Mouse (Mus musculus) adrenal gland, adult (tissue): ENCODE measurements at regions not wholly inside any gene's neighbourhood (a gene's known extent, or its start where the extent isn't known, plus 50 kb on each side); places are given as distances from the start of the nearest gene placed in this dataset.
"Not testable (repeated sequence)": the region's sequence is repeated elsewhere in the genome, so short reads cannot be mapped to it uniquely, and the experiment has no call there.

Experiments used
- DNase-seq, 2 experiments: peaks; one replicate each; pipeline ENCODE4 v3.0.0; 2022 to 2023; ENCODE audit warnings: low spot score in 1 of 2; ENCODE audit not compliant: inconsistent age in 2 of 2

GRCm38 (mm10) chr4:44424831-44425704 lies 124.4 kb downstream of the Melk start:
- peak in 1 of 2 experiments; percentile 27 for DNase-seq

DNA sequence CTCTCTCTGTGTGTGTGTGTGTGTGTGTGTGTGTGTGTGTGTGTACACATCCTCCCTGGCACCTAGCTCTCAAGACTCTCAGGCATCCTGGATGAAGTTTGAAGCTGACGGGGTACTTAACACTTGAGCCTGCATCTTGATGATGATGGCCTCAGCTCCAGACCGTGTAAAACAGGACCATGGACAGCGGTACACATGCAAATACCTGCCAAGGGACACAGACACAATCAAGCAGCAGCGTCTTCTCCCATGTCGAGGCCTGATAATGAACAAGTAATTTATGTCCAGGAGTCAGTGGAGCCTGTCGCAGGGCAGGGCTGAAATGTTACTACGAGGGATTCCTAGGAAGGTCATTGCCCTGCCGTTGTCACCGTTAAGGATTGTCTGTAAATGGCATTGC lies 133.9 kb downstream of the Melk start:
- DNase-seq: peak in 1 of 2 experiments; percentile 39

DNA sequence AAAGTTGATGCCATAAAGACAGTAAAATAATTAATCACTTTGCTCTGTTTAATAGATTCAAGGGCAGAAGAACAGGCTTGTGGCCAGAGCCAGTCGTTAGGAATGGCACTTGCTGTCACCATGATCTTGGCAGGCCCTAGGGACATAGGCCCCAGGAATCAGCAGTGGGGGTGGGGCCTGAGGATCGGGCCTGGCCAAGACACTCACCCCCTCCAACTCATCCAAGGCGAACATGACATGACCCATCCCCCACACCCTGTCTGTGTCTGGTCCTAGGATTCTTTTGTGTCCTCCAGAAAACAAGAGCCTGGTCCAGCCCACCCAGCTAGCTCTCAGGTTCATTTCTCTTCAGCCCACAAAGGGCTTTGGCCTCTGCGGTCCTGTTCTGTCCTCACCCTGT lies 144.8 kb downstream of the Melk start:
- peak; percentile 6 to 35 for DNase-seq

DNA sequence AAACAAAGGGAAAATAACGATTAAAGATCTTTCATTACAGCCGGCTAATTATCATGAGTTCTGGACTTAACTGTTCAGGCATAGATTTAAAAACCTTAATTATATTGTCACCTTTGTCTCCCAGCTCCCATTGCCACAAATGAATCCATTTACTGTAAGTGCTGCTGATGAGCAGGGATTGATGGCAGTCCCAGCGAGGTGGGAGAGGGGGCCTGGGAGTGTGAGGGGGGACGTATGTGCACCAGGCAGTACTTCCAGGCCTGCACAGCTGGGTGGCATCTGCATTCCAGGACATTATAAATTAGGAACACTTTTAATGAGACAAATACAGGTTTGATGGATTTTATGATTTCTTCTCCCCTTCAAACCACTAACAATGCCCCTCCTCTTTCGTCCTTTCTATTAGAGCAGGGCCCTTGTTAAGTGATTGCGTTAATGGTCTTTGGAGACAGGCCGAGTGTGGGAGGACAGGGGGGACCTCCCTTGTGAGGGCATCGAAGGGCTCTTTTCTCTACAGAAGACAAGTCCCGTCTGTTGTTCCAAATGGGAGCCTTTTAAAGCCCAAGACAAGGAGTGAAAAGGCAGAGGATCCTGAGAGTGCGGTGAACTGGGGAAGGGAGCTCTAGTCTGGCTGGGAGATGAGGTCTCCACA lies 150.3 kb downstream of the Melk start:
- DNase-seq: no peak

DNA sequence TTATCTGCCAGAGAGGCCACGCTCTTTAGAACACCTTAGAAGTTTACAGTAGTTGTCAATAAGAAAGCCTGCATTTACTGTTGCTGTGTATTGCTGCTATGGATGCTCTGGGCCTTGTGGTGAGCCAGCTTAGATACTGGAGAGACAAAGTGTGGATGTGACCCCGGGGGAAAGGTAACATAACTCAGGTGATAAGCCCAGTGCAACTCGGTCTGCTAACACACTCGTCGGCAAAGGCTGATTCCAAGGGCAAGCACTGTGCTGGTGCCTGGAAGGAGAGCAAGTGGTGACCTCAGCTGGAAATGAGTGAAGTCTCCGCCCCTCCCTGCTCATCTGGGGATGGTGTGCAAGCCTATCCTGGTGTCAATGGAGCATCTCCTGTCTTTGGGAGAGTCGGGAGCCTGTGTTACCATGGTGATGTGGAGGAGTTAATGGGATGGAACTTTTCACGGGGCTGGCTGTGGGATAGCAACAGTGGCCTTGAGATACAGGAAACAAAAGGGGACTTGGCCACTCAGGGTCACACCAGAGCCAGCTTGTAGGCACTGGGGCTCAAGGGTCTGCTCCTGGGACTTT lies 151.5 kb downstream of the Melk start:
- no peak for DNase-seq

DNA sequence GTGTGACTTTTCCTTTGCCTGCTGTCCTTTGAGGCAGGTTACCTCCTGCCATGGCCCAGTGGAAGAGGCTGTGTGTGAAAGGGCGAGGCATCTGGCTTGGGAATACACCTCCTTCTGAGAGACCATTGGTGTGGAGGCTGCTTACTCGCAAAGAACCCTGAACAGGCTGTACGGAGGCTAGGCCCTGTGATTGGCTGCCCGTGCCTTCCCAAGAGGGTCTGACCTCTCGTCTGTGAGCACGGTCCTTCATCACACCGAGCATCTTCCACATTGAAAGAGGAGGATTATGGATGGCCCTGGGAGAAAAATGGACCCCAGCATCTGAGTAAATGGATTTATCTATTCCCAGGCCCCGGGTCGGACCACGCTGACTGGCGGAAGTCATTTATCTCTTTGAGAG lies 152.9 kb downstream of the Melk start:
- no peak for DNase-seq

GRCm38 (mm10) chr4:44455851-44456250 lies 155.2 kb downstream of the Melk start:
- DNase-seq: no peak

- not testable (repeated sequence) for DNase-seq
Measured at GRCm38 (mm10) chr4:44473511-44473910, 172.8 kb downstream of the Melk start.
